Mouse (Mus musculus) central nervous system, embryonic 14 days (tissue): ENCODE measurements around the gene 9030612E09Rik. TPM values are rescaled to one million over a fixed set of nuclear protein-coding genes. Genes with fewer than 3 reads are reported as not detected.

Source experiments
- polyA plus RNA-seq: library from polyadenylated mRNA; depleted of rRNA; stranded (reverse); fragments of >200 nt; gene quantifications from 2 replicates; pipeline ENCODE4 v1.2.3, GENCODE M21; 2012; rRNA removed

Gene 9030612E09Rik
- 3.3 and 3.4 TPM in 2 replicates for polyA plus RNA-seq

DNA sequence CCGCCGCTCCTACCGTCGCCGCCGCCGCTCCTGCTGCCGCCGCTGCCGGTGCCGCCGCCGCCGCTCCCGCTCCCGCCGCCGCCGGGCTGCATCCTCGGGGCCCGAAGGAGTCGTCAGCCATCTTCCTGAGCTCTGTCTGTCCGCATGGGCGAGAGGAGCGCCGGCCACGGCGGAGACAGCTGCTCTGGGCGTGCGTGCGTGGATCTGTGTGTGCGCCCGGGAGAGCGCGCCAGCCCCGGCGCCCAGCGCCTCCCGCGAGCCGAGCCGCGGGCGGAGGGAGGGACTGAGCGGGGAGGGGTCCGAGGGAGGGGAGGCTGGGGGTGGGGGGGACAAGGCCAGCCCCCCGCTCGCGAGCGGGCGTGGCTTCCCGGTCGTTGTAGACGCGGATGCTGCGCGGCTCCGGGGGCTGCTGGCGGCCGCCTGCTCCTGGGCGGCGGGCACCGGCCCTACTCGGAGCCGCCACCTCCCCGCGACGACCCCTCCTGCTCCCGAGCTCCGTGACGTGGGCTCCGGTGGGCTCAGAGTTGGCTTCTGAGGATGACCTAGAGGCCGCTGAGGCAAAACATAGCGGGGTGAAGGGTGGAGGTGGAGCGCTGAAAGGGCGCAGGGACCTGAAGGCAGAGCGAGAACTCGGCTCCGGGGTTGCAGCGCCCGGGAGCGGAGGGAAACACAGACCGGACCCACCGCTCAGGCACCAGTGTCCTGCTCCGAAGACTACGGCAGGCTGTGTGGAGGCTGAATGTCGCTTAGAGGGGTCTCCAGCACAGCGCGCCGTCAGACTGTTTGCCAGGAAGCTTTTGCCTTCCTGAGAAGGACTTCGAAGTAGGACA lies at the start of gene 9030612E09Rik, which contains the start of gene Sobp:
Gene 9030612E09Rik, plus strand, starts transcription at position 379 of the 830 bp plus-strand sequence.
Gene Sobp, minus strand, starts transcription at position 205 of the 830 bp plus-strand sequence.

DNA sequence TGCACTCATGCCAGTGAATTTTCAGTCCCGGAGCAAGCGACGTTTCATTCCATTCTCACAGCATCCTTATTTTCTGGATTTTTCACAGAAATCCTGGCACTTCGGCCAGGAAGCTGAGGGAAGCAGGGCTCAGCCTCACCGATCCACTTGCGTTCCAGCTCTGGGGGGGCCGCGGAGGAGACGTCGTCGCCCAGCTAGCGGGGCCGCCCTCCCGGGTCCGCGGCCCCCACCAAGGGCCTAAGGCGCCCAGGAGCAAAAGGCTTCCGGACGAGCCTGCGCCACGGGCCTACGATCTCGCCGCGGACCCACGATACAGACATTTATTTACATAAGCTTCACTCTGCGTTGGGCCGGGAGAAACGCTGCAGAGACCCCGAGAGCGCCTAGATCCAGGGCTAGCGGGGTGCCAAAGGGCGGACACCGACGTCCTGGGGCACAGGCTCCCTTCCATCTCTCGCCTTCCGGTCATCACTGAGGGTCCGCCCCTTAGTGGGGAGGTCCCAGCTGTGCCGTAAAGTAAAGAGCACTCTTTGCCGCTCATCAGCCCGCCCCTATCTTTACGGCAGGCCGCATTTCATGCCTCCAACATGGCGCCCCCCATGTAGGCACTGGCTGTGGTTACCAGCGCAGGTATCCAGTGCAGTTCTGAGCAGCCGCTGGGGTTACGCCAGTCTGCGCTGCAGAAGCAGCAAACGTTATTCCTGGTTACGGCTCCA lies 46.6 kb downstream of the 9030612E09Rik start, which contains the start of gene Pdss2:
Gene Pdss2, plus strand, starts transcription at position 577 of the 716 bp plus-strand sequence.

Other genes starting within 250 kb of the 9030612E09Rik start
- 18.0 and 20.2 TPM in 2 replicates for gene Sobp, start 174 bp upstream of the 9030612E09Rik start, polyA plus RNA-seq
- gene Pdss2, start 46.8 kb downstream of the 9030612E09Rik start, polyA plus RNA-seq, result 11.0 and 11.4 TPM in 2 replicates